Mouse (Mus musculus): ENCODE measurements around the gene Atxn7l3. TPM values are rescaled to one million over a fixed set of nuclear protein-coding genes. Genes with fewer than 3 reads are reported as not detected.

The Atxn7l3 gene
- polyA plus RNA-seq, 1 experiment from 2014 or later: 4.6 TPM

- H3K27ac ChIP-seq (ENCODE audit: low read depth): no peak overlapping the region
- WGBS (ENCODE audit: insufficient replicate concordance): 88% methylated on average over 3 of the region's 3 CpGs
- H3K4me2 ChIP-seq (ENCODE audit: low read depth, low read length): no peak overlapping the region
- ATAC-seq (no peak), DNase-seq (no peak)
- no peak for TF ChIP-seq EP300 (IDR thresholded peaks at IDR 0.05; ENCODE audit: low read depth)
- H3K27me3 ChIP-seq (ENCODE audit: insufficient read depth, low read length): no peaks in the 10 kb centered on the region
- no peaks in the 10 kb centered on the region for H3K36me3 ChIP-seq (replicated peaks; ENCODE audit: insufficient read depth, low read length)
- H3K4me3 ChIP-seq (ENCODE audit: low read depth, low read length): no peak overlapping the region
- H3K4me1 ChIP-seq (ENCODE audit: insufficient read depth): peaks cover 12% of the 10 kb centered on the region; the same call in 1 of the 2 replicates
- H3K9me3 ChIP-seq (ENCODE audit: low read length): no peaks in the 10 kb centered on the region
- H3K9ac ChIP-seq (replicated peaks): no peak overlapping the region
Measured at GRCm38 (mm10) chr11:102279595-102279994, 16.8 kb downstream of the Atxn7l3 start.

- H3K36me3 ChIP-seq (replicated peaks; ENCODE audit: insufficient read depth, low read length): no peaks in the 10 kb centered on the region
- H3K4me2 ChIP-seq (ENCODE audit: low read depth, low read length): no peak overlapping the region
- DNase-seq (no peak), ATAC-seq (no peak)
- H3K27ac ChIP-seq (ENCODE audit: low read depth): no peak overlapping the region
- no peaks in the 10 kb centered on the region for H3K9me3 ChIP-seq (ENCODE audit: low read length)
- peaks cover 9% of the 10 kb centered on the region; the same call in 1 of the 2 replicates for H3K4me1 ChIP-seq (ENCODE audit: insufficient read depth)
- WGBS (ENCODE audit: insufficient replicate concordance): 85% methylated on average over 9 of the region's 12 CpGs
- H3K9ac ChIP-seq (replicated peaks): no peak overlapping the region
- no peaks in the 10 kb centered on the region for H3K27me3 ChIP-seq (ENCODE audit: insufficient read depth, low read length)
- no peak overlapping the region for H3K4me3 ChIP-seq (ENCODE audit: low read depth, low read length)
- TF ChIP-seq CTCF (IDR thresholded peaks at IDR 0.05; ENCODE audit: low read depth) (no peak), EP300 (IDR thresholded peaks at IDR 0.05; ENCODE audit: low read depth) (no peak)
Measured at GRCm38 (mm10) chr11:102277754-102278153, 18.7 kb downstream of the Atxn7l3 start.

GRCm38 (mm10) chr11:102276411-102276915 is 20.0 kb downstream of the Atxn7l3 start:
- no peak overlapping the region for H3K27ac ChIP-seq (ENCODE audit: low read depth)
- H3K4me3 ChIP-seq (ENCODE audit: low read depth, low read length): peak overlapping the region; percentile 1; the same call in 1 of the 2 replicates
- peak; percentile 47 for DNase-seq
- ATAC-seq: peak; percentile 65
- no peaks in the 10 kb centered on the region for H3K36me3 ChIP-seq (replicated peaks; ENCODE audit: insufficient read depth, low read length)
- no peaks in the 10 kb centered on the region for H3K27me3 ChIP-seq (ENCODE audit: insufficient read depth, low read length)
- no peak overlapping the region for H3K9ac ChIP-seq (replicated peaks)
- peaks cover 9% of the 10 kb centered on the region; the same call in 1 of the 2 replicates for H3K4me1 ChIP-seq (ENCODE audit: insufficient read depth)
- peak overlapping the region; percentile 66 for H3K4me2 ChIP-seq (ENCODE audit: low read depth, low read length)
- TF ChIP-seq EP300 (IDR thresholded peaks at IDR 0.05; ENCODE audit: low read depth) (no peak), CTCF (IDR thresholded peaks at IDR 0.05; ENCODE audit: low read depth) (no peak)
- H3K9me3 ChIP-seq (ENCODE audit: low read length): no peaks in the 10 kb centered on the region
- 1% methylated on average over 33 of the region's 33 CpGs for WGBS (ENCODE audit: insufficient replicate concordance)

GRCm38 (mm10) chr11:102268520-102269244 is 27.7 kb downstream of the Atxn7l3 start, which contains the start of gene Asb16:
Asb16 (plus strand) TSS chr11:102268743.
- Histone ChIP-seq H3K27me3 (ENCODE audit: insufficient read depth, low read length) (no peaks in the 10 kb centered on the region), H3K4me2 (ENCODE audit: low read depth, low read length) (peak within 1 kb of the TSS; percentile 11; the same call in 1 of the 2 replicates), H3K9ac (replicated peaks) (no peak within 1 kb of the TSS), H3K4me3 (ENCODE audit: low read depth, low read length) (no peak within 1 kb of the TSS), H3K9me3 (ENCODE audit: low read length) (no peaks in the 10 kb centered on the region), H3K4me1 (ENCODE audit: insufficient read depth) (0 out of 2 replicates have a peak, but pooled peaks cover 4% of the 10 kb centered on the region), H3K36me3 (replicated peaks; ENCODE audit: insufficient read depth, low read length) (no peaks in the 10 kb centered on the region), H3K27ac (ENCODE audit: low read depth) (no peak within 1 kb of the TSS)
- no peak for DNase-seq
- WGBS (ENCODE audit: insufficient replicate concordance): 82% methylated on average over 12 of the region's 12 CpGs
- no peak for ATAC-seq
- TF ChIP-seq CTCF (IDR thresholded peaks at IDR 0.05; ENCODE audit: low read depth) (no peak), EP300 (IDR thresholded peaks at IDR 0.05; ENCODE audit: low read depth) (no peak)

GRCm38 (mm10) chr11:102267480-102267879 is 29.0 kb downstream of the Atxn7l3 start:
- Histone ChIP-seq H3K27me3 (ENCODE audit: insufficient read depth, low read length) (no peaks in the 10 kb centered on the region), H3K4me3 (ENCODE audit: low read depth, low read length) (no peak overlapping the region), H3K27ac (ENCODE audit: low read depth) (no peak overlapping the region), H3K36me3 (replicated peaks; ENCODE audit: insufficient read depth, low read length) (peaks cover 3% of the 10 kb centered on the region; the same call in 1 of the 2 replicates), H3K4me1 (ENCODE audit: insufficient read depth) (0 out of 2 replicates have a peak, but pooled peaks cover 4% of the 10 kb centered on the region), H3K4me2 (ENCODE audit: low read depth, low read length) (peak overlapping the region; percentile 11; the same call in 1 of the 2 replicates), H3K9ac (replicated peaks) (no peak overlapping the region), H3K9me3 (ENCODE audit: low read length) (no peaks in the 10 kb centered on the region)
- ATAC-seq: peak; percentile 71
- DNase-seq: peak; percentile 70
- TF ChIP-seq CTCF (IDR thresholded peaks at IDR 0.05; ENCODE audit: low read depth): peak; percentile 79
- TF ChIP-seq EP300 (IDR thresholded peaks at IDR 0.05; ENCODE audit: low read depth): no peak
- WGBS (ENCODE audit: insufficient replicate concordance): 9% methylated on average over 11 of the region's 11 CpGs

GRCm38 (mm10) chr11:102266631-102267355 is 29.6 kb downstream of the Atxn7l3 start:
- H3K9me3 ChIP-seq (ENCODE audit: low read length): no peaks in the 10 kb centered on the region
- ATAC-seq (no peak), DNase-seq (no peak)
- H3K27ac ChIP-seq (ENCODE audit: low read depth): no peak overlapping the region
- WGBS (ENCODE audit: insufficient replicate concordance): 85% methylated on average over 8 of the region's 8 CpGs
- peaks cover 3% of the 10 kb centered on the region; the same call in 1 of the 2 replicates for H3K36me3 ChIP-seq (replicated peaks; ENCODE audit: insufficient read depth, low read length)
- 0 out of 2 replicates have a peak, but pooled peaks cover 4% of the 10 kb centered on the region for H3K4me1 ChIP-seq (ENCODE audit: insufficient read depth)
- H3K4me3 ChIP-seq (ENCODE audit: low read depth, low read length): no peak overlapping the region
- TF ChIP-seq CTCF (IDR thresholded peaks at IDR 0.05; ENCODE audit: low read depth) (no peak), EP300 (IDR thresholded peaks at IDR 0.05; ENCODE audit: low read depth) (no peak)
- peak overlapping the region; percentile 11; the same call in 1 of the 2 replicates for H3K4me2 ChIP-seq (ENCODE audit: low read depth, low read length)
- no peak overlapping the region for H3K9ac ChIP-seq (replicated peaks)
- no peaks in the 10 kb centered on the region for H3K27me3 ChIP-seq (ENCODE audit: insufficient read depth, low read length)

Data from liver, postnatal 0 days (tissue).